Mouse (Mus musculus) megakaryocyte, embryonic 14.5 days (primary cell): ENCODE data around the gene Kcnk13.

Experiments used
- FLI1 ChIP-seq: IDR thresholded peaks from 2 replicates; pipeline ENCODE4 v1.6.1; 2012; ENCODE audit warnings: low read length, inconsistent platforms, mixed read lengths
- GATA1 ChIP-seq: IDR thresholded peaks from 3 replicates; pipeline ENCODE4 v1.6.1; 2012; ENCODE audit warnings: mixed read lengths, low read length, inconsistent platforms, borderline replicate concordance

- no peak for TF ChIP-seq GATA1
- no peak for TF ChIP-seq FLI1
These were observed 108.9 kb downstream of the Kcnk13 start for GRCm38 (mm10) chr12:100073201-100073672.
